13 mouse cellular contexts compared by ENCODE assay signal in genomic region chr9:50753947-50754346, GRCm38 (mm10). TPM values are rescaled to one million over a fixed set of nuclear protein-coding genes. Genes with fewer than 3 reads are reported as not detected.
A peak's percentile ranks its signal among the peaks of the same experiment; 100 is the strongest.
DNase-seq lines count a peak whose midpoint lies in the region; ATAC-seq lines count a peak whose summit lies in the region.
"Had no signal": no experiment of that assay in that cellular context is flagged by ENCODE, and none has a peak within 500 bp of the region (broad histone marks: within the 10 kb centered on the region; RNA-seq: fewer than 3 reads in every experiment).

No protein-coding gene starts in this region.

- no peaks in the 10 kb centered on the region for H3K9me3 ChIP-seq in kidney, embryonic 16.5 days (ENCODE audit: low read length)
- H3K9me3 ChIP-seq: hindbrain, embryonic 12.5 days; neural tube, embryonic 13.5 days had no signal

- no peak overlapping the region for H3K9ac ChIP-seq in kidney, embryonic 16.5 days (replicated peaks; ENCODE audit: low read length)
- H3K9ac ChIP-seq: hindbrain, embryonic 12.5 days; neural tube, embryonic 13.5 days had no signal

- H3K36me3 ChIP-seq in kidney, embryonic 16.5 days (ENCODE audit: insufficient read depth, low read length): no peaks in the 10 kb centered on the region
- H3K36me3 ChIP-seq: hindbrain, embryonic 12.5 days; neural tube, embryonic 13.5 days had no signal

- H3K4me2 ChIP-seq in kidney, embryonic 16.5 days (replicated peaks; ENCODE audit: low read depth, low read length): peak overlapping the region; percentile 37; the same call in 1 of the 2 replicates
- H3K4me2 ChIP-seq: hindbrain, embryonic 12.5 days; neural tube, embryonic 13.5 days had no signal

- H3K27me3 ChIP-seq in kidney, embryonic 16.5 days (ENCODE audit: insufficient read depth, low read length): no peaks in the 10 kb centered on the region
- H3K27me3 ChIP-seq: neural tube, embryonic 13.5 days had no signal

- H3K27ac ChIP-seq in kidney, embryonic 16.5 days (ENCODE audit: low read length): no peak overlapping the region
- no peak overlapping the region for H3K27ac ChIP-seq in brown adipose tissue, adult 24 weeks (replicated peaks; ENCODE audit: low read depth, low read length)
- H3K27ac ChIP-seq: hindbrain, embryonic 12.5 days; neural tube, embryonic 13.5 days had no signal

- WGBS in kidney, embryonic 16.5 days: 63% methylated on average over 7 of the region's 7 CpGs

- H3K4me1 ChIP-seq in kidney, embryonic 16.5 days (ENCODE audit: insufficient read depth, low read length): peaks cover 17% of the 10 kb centered on the region
- no peaks in the 10 kb centered on the region for H3K4me1 ChIP-seq in brown adipose tissue, adult 24 weeks (ENCODE audit: control insufficient read depth, insufficient read depth, insufficient read length, low read length)
- H3K4me1 ChIP-seq: hindbrain, embryonic 12.5 days; neural tube, embryonic 13.5 days had no signal

- DNase-seq in kidney, postnatal 25 days: no peak
- DNase-seq in Muller cell, postnatal 12 days (ENCODE audit: inconsistent ontology term): peak; percentile 73
- DNase-seq in heart, postnatal 4 days: peak; percentile 33
- DNase-seq in adrenal gland, adult 2 months: no peak
- DNase-seq in adrenal gland, adult 18-20 months (ENCODE audit: low spot score in 2 of 2): no peak
- DNase-seq in right cerebral cortex, postnatal 36 days (ENCODE audit: low spot score in 2 of 2): no peak
- DNase-seq: cerebellum, adult 9-10 months; midbrain, embryonic 14.5 days; right cerebral cortex, postnatal 25 days had no signal

- H3K4me3 ChIP-seq in kidney, embryonic 16.5 days (ENCODE audit: low read length): peak overlapping the region; percentile 25
- peak overlapping the region; percentile 37 for H3K4me3 ChIP-seq in brown adipose tissue, adult 24 weeks (ENCODE audit: insufficient read depth, low read depth, low read length)
- H3K4me3 ChIP-seq: hindbrain, embryonic 12.5 days; neural tube, embryonic 13.5 days had no signal

- no peak for ATAC-seq in kidney, embryonic 16.5 days (ENCODE audit: low FRiP score, low TSS enrichment)

RNA-seq across cellular contexts. Expression of gene Hspb2, which starts 1.8 kb away (rescaled TPM):
- 5.2 and 6.0 TPM in 2 replicates for polyA plus RNA-seq in kidney, embryonic 16.5 days (2015; fragmentation: Nextera tagmentation; extraction: Ambion mirVana)
- polyA plus RNA-seq in brown adipose tissue, adult 24 weeks (2012; ENCODE audit: insufficient read depth, insufficient read length, missing spikeins): 1.8 and 5.9 TPM in 2 replicates
- 100 to 1,000 TPM; 130 to 150 TPM for total RNA-seq in heart, postnatal 4 days (2021)
- 1 to 10 TPM; 1.2 to 3.6 TPM for total RNA-seq in adrenal gland, adult 2 months (2021)
- polyA plus RNA-seq in adrenal gland, adult 2 months (2012; rRNA removed): 9.2 and 10.2 TPM in 2 replicates
- 1 to 10 TPM; 1.7 to 3.4 TPM for total RNA-seq in adrenal gland, adult 18-20 months (2021)

RNA-seq across cellular contexts. Expression of gene Cryab, which starts 2.8 kb away (rescaled TPM):
- 54.3 and 57.4 TPM in 2 replicates for polyA plus RNA-seq in kidney, embryonic 16.5 days (2015; fragmentation: Nextera tagmentation; extraction: Ambion mirVana)
- 145 and 189 TPM in 2 replicates for polyA plus RNA-seq in brown adipose tissue, adult 24 weeks (2012; ENCODE audit: insufficient read depth, insufficient read length, missing spikeins)
- total RNA-seq in heart, postnatal 4 days (2021): 1,000 to 10,000 TPM; 1,184 to 1,197 TPM
- total RNA-seq in adrenal gland, adult 2 months (2021): 10 to 100 TPM; 28.6 to 46.1 TPM
- 67.3 and 78.0 TPM in 2 replicates for polyA plus RNA-seq in adrenal gland, adult 2 months (2012; rRNA removed)
- total RNA-seq in adrenal gland, adult 18-20 months (2021): 10 to 100 TPM; 26.1 to 89.2 TPM

RNA-seq across cellular contexts. Expression of gene 2310030G06Rik, which starts 7.6 kb away (rescaled TPM):
- 12.4 and 13.3 TPM in 2 replicates for polyA plus RNA-seq in kidney, embryonic 16.5 days (2015; fragmentation: Nextera tagmentation; extraction: Ambion mirVana)
- polyA plus RNA-seq in brown adipose tissue, adult 24 weeks (2012; ENCODE audit: insufficient read depth, insufficient read length, missing spikeins): 2.7 and 5.0 TPM in 2 replicates
- total RNA-seq in heart, postnatal 4 days (2021): 1 to 10 TPM; 5.2 to 6.3 TPM
- total RNA-seq in adrenal gland, adult 2 months (2021): 1 to 10 TPM; 4.3 to 6.1 TPM
- polyA plus RNA-seq in adrenal gland, adult 2 months (2012; rRNA removed): 1.5 and 1.7 TPM in 2 replicates
- 1 to 10 TPM; 5.1 to 5.4 TPM for total RNA-seq in adrenal gland, adult 18-20 months (2021)

RNA-seq across cellular contexts. Expression of gene Fdxacb1, which starts 14.1 kb away (rescaled TPM):
- 13.0 and 13.1 TPM in 2 replicates for polyA plus RNA-seq in kidney, embryonic 16.5 days (2015; fragmentation: Nextera tagmentation; extraction: Ambion mirVana)
- polyA plus RNA-seq in brown adipose tissue, adult 24 weeks (2012; ENCODE audit: insufficient read depth, insufficient read length, missing spikeins): 5.1 and 9.2 TPM in 2 replicates
- 1 to 10 TPM; 6.0 to 7.1 TPM for total RNA-seq in heart, postnatal 4 days (2021)
- 1 to 10 TPM; 5.7 to 5.8 TPM for total RNA-seq in adrenal gland, adult 2 months (2021)
- 2.1 and 2.7 TPM in 2 replicates for polyA plus RNA-seq in adrenal gland, adult 2 months (2012; rRNA removed)
- total RNA-seq in adrenal gland, adult 18-20 months (2021): 1 to 10 TPM; 4.5 to 5.6 TPM

RNA-seq across cellular contexts. Expression of gene Dixdc1, which starts 14.6 kb away (rescaled TPM):
- polyA plus RNA-seq in kidney, embryonic 16.5 days (2015; fragmentation: Nextera tagmentation; extraction: Ambion mirVana): 7.7 and 8.6 TPM in 2 replicates
- 5.3 and 9.5 TPM in 2 replicates for polyA plus RNA-seq in brown adipose tissue, adult 24 weeks (2012; ENCODE audit: insufficient read depth, insufficient read length, missing spikeins)
- total RNA-seq in heart, postnatal 4 days (2021): 10 to 100 TPM in 1 of 2 experiments, 1 to 10 TPM in 1; 9.9 to 10.1 TPM
- total RNA-seq in adrenal gland, adult 2 months (2021): 1 to 10 TPM; 5.2 to 8.9 TPM
- 1.7 and 1.8 TPM in 2 replicates for polyA plus RNA-seq in adrenal gland, adult 2 months (2012; rRNA removed)
- total RNA-seq in adrenal gland, adult 18-20 months (2021): 1 to 10 TPM; 5.4 to 7.7 TPM

Comparison
In these comparisons a context has a peak if more than half of its experiments do, and no peak if none do; other contexts are left out.
1. DNase-seq: peak in Muller cell, postnatal 12 days (single experiment) and heart, postnatal 4 days (single experiment); none in kidney, postnatal 25 days (0 of 2), adrenal gland, adult 2 months (single experiment), adrenal gland, adult 18-20 months (0 of 2) and right cerebral cortex, postnatal 36 days (0 of 2).
2. RNA of gene Hspb2, which starts 1.8 kb away (total RNA-seq): 130 to 150 TPM in heart, postnatal 4 days; 1.2 to 3.6 TPM in adrenal gland, adult 2 months and 1.7 to 3.4 TPM in adrenal gland, adult 18-20 months; every median in the first group is over 10 times any median in the second.
3. RNA of gene Cryab, which starts 2.8 kb away (total RNA-seq): 1,184 to 1,197 TPM in heart, postnatal 4 days; 26.1 to 89.2 TPM in adrenal gland, adult 18-20 months and 28.6 to 46.1 TPM in adrenal gland, adult 2 months; every median in the first group is over 10 times any median in the second.